Mouse (Mus musculus): ENCODE measurements around the gene App.
A peak's percentile ranks its signal among the peaks of the same experiment; 100 is the strongest.

The App gene

GRCm38 (mm10) chr16:85115837-85116236 is 57.7 kb downstream of the App start:
- DNase-seq = no peak

GRCm38 (mm10) chr16:85114742-85115141 is 58.8 kb downstream of the App start:
- DNase-seq = no peak

GRCm38 (mm10) chr16:85113941-85114340 is 59.6 kb downstream of the App start:
- no peak for DNase-seq

GRCm38 (mm10) chr16:85112254-85112653 is 61.3 kb downstream of the App start:
- no peak for DNase-seq

- DNase-seq = no peak
Observed at GRCm38 (mm10) chr16:85110428-85110827, 63.1 kb downstream of the App start.

GRCm38 (mm10) chr16:85108486-85108885 is 65.1 kb downstream of the App start:
- DNase-seq = no peak

GRCm38 (mm10) chr16:85106644-85107323 is 66.8 kb downstream of the App start:
- no peak for DNase-seq

- DNase-seq = no peak
Observed at GRCm38 (mm10) chr16:85105603-85106002, 68.0 kb downstream of the App start.

GRCm38 (mm10) chr16:85103116-85103787 is 70.3 kb downstream of the App start:
- peak; percentile 48 for DNase-seq

GRCm38 (mm10) chr16:85101544-85101943 is 72.0 kb downstream of the App start:
- DNase-seq = no peak

- DNase-seq = no peak
Observed at GRCm38 (mm10) chr16:85100806-85101205, 72.8 kb downstream of the App start.

GRCm38 (mm10) chr16:85099487-85099886 is 74.1 kb downstream of the App start:
- no peak for DNase-seq

- no peak for DNase-seq
Observed at GRCm38 (mm10) chr16:85099044-85099443, 74.5 kb downstream of the App start.

GRCm38 (mm10) chr16:85096396-85096795 is 77.2 kb downstream of the App start:
- no peak for DNase-seq

- no peak for DNase-seq
Observed at GRCm38 (mm10) chr16:85095923-85096322, 77.6 kb downstream of the App start.

GRCm38 (mm10) chr16:85092644-85093091 is 80.9 kb downstream of the App start:
- DNase-seq = no peak

GRCm38 (mm10) chr16:85092183-85092582 is 81.4 kb downstream of the App start:
- DNase-seq = no peak

- no peak for DNase-seq
Observed at GRCm38 (mm10) chr16:85090992-85091391, 82.6 kb downstream of the App start.

- no peak for DNase-seq
Observed at GRCm38 (mm10) chr16:85088126-85088525, 85.4 kb downstream of the App start.

GRCm38 (mm10) chr16:85086303-85086702 is 87.3 kb downstream of the App start:
- no peak for DNase-seq

GRCm38 (mm10) chr16:85085902-85086301 is 87.7 kb downstream of the App start:
- DNase-seq = peak; percentile 55

GRCm38 (mm10) chr16:85084152-85084551 is 89.4 kb downstream of the App start:
- no peak for DNase-seq

GRCm38 (mm10) chr16:85075330-85075729 is 98.2 kb downstream of the App start:
- no peak for DNase-seq

GRCm38 (mm10) chr16:85074889-85075288 is 98.7 kb downstream of the App start:
- DNase-seq = no peak

- DNase-seq = no peak
Observed at GRCm38 (mm10) chr16:85072624-85073023, 100.9 kb downstream of the App start.
